Mouse (Mus musculus): Measurements from ENCODE around the gene Rsph10b. TPM values are rescaled to one million over a fixed set of nuclear protein-coding genes. Genes with fewer than 3 reads are reported as not detected.
A peak's percentile ranks its signal among the peaks of the same experiment; 100 is the strongest.
"Not testable (repeated sequence)": the region's sequence is repeated elsewhere in the genome, so short reads cannot be mapped to it uniquely, and the experiment has no call there.

Rsph10b gene
- polyA plus RNA-seq, 1 experiment: 2.0 TPM

GRCm38 (mm10) chr5:143993260-143993659, 60.4 kb downstream of the Rsph10b start:
- no peak for DNase-seq (ENCODE audit: low read depth)

DNA sequence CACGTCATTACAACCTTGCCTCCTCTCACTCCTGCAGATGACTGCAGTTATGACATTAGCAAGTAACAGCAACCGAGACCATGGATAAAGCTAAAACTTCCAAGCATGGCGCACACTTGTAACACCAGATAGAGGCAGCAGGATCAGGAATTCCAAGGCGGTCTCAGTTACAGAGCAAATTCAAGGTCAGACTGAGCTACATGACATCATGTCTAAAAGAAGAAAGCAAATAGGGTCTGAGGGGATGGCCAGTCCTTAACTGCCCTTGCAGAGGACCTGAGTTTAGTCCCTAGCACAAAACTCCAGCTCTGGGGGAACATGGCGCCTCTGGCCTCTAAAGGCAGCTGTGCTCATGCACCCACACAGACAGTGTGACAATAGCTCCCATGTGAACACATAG, 61.0 kb downstream of the Rsph10b start:
- no peak for DNase-seq (ENCODE audit: low read depth)

- DNase-seq (ENCODE audit: low read depth): no peak
Observed at GRCm38 (mm10) chr5:143994632-143995365, 62.0 kb downstream of the Rsph10b start.

- no peak for DNase-seq (ENCODE audit: low read depth)
Observed at GRCm38 (mm10) chr5:143999409-143999808, 66.6 kb downstream of the Rsph10b start.

DNA sequence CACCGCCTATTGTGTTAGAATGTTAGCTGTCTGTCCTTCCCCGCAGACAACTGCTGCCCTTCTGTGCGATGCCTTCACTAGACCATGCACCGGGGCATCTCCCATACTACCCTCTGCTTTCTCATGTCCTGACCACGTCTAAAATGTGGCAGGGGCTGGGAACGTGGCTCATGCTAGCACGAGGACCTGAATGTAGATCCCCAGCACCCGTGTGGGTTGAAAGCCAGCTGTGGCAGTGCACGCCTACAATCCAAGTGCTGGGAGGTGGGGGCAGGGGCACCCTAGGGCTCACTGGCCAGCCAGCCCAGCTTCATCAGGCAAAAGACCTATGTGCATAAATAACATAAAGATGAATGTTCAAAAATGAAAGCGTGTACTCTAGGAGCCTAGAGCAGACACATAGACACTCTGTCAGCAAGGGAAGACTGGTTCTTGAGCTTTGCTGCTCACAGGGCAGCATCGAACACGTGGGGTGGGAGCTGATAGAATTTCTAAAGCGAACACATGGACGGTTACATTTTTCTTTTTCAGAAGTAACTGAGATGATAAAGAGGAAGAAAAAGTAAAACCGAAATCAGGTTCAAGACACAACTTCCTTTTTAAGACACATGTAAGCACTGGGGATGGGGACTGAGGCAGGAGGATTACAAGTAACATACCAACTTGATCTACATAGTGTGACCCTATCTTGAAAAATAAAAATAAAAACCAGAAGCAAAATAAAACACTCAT, 69.8 kb downstream of the Rsph10b start:
- DNase-seq (ENCODE audit: low read depth): no peak

- not testable (repeated sequence) for DNase-seq (ENCODE audit: low read depth)
Observed at GRCm38 (mm10) chr5:144013366-144014134, 80.7 kb downstream of the Rsph10b start.

DNA sequence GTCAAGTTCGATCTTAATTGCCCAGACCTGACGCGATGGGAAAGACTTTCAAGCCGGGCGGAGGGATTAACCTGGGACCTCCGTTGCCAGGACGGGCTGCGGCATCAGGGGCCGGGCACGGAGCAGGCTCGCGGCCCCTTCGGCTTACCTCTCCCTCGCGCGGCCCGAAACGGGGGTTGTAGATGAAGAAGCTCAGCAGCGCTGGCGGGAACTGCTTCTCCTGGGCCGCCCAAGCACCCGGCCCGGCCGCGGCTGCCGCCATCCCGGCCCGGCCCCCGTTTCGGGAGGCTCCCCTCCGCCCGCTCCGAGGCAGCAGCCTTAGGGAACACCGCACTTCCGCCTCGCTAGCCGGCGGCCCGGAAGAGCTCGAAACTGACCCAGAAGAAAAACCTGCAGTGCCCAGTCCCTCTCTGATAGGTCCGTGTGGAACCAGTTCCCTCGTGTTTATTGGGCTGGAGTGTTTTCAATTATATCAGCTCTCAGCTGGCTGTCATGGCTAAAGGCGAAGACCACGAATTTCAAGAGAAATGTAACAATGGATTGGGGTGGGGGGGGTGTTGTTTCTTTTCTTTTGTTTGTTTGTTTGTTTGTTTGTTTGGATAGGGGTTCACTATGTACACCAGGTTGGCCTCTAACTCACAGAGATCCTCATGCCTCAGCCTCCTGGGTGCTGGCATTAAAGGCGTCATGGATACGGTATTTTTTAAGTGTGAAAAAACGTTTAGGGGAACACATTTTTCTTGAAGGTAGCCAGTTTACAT, 81.9 kb downstream of the Rsph10b start, which contains the start of gene Ccz1:
Gene Ccz1 (minus strand): TSS at position 327 of the 761 bp plus-strand sequence.
- peak; percentile 22 for DNase-seq (ENCODE audit: low read depth)

DNA sequence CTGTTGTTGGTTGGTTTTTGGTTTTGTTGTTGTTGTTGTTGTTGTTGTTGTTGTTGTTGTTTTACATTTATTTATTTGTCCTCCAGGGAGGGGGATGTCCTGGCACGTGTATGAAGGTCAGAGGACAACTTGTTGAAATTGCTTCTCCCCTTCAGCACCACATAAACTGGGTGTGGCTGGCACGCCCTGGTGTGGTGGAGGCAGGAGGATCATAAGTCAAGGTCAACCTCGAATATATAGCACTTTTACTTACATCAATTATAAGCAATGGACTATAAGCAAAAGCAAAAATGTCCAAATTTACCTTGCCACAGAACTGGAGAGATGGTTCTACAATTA, 82.4 kb downstream of the Rsph10b start:
- DNase-seq (ENCODE audit: low read depth): no peak

- DNase-seq (ENCODE audit: low read depth): no peak
Observed at GRCm38 (mm10) chr5:144015845-144016244, 83.0 kb downstream of the Rsph10b start.

DNA sequence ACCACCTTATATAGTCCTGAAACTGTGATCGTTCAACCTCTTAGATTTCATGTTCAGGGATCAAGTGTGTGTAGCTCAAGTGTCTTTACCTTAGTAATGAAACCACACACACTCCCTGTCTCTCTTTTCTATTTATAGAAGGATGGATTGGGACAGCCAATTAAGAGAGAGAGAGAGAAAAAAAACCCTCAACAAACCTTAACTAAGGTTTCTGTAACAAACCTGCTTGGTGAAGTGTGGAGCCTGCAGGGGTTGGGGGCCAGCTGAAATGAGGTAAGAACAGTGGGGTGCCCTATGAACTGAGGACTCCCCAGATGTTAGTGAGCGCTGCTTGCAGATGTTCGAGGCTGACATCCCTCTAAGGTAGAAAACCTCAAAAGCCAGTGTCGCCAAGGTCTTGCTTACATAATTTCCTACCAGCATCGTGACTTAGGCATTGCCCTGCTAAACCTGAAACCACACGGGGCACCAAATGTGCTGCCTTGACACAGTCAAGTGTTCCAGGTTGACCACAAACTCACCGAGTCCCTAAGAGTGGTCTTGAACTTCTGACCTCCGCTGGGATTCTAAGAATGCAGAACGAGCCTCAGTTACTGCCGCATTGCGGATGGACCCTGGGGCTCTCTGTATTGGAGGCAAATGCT, 93.9 kb downstream of the Rsph10b start, which contains the start of gene Ocm:
Gene Ocm (minus strand): TSS at position 51 of the 644 bp plus-strand sequence.
- DNase-seq (ENCODE audit: low read depth): no peak

GRCm38 (mm10) chr5:144032491-144032890, 99.7 kb downstream of the Rsph10b start:
- no peak for DNase-seq (ENCODE audit: low read depth)

DNA sequence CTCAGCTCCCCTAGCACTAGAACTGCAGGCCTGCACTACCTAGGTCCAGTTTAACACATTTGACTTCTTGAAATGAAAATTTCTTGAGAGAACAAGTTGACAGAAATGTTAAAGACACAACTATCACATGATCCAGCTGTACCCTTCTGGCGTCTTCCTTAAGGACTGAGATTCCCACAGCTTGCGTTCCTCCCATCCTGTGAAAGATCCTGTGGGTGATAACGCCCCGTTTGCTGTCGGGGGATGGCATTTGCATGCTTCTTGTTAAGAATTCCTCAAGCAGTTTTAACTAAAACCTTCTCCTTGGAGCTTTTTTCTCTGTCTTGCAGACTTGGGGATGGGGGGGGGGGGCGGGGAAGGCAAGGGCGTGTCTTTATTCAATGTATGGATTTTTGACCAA, 101.7 kb downstream of the Rsph10b start:
- no peak for DNase-seq (ENCODE audit: low read depth)

Other genes with a start within 250 kb of the Rsph10b start
- gene Usp42, start 200.8 kb upstream of the Rsph10b start, polyA plus RNA-seq (2012; rRNA removed): 5.6 and 8.6 TPM in 2 replicates
- gene Eif2ak1, start 115.2 kb upstream of the Rsph10b start, polyA plus RNA-seq (2012; rRNA removed): 15.4 and 16.7 TPM in 2 replicates
- 0.89 and 1.3 TPM in 2 replicates for gene Ankrd61, start 35.4 kb upstream of the Rsph10b start, polyA plus RNA-seq (2012; rRNA removed)
- 38.5 and 41.5 TPM in 2 replicates for gene Aimp2, start 23.2 kb upstream of the Rsph10b start, polyA plus RNA-seq (2012; rRNA removed)
- 3.6 and 4.0 TPM in 2 replicates for gene Pms2, start 23.1 kb upstream of the Rsph10b start, polyA plus RNA-seq (2012; rRNA removed)
- 0.24 TPM in 1 of 2 replicates, not detected in the other for gene Gm42421, start 4.9 kb upstream of the Rsph10b start, polyA plus RNA-seq (2012; rRNA removed)
- 18.0 and 18.2 TPM in 2 replicates for gene Ccz1, start 81.8 kb downstream of the Rsph10b start, polyA plus RNA-seq (2012; rRNA removed)
- not detected in 2 replicates for gene Ocm, start 93.6 kb downstream of the Rsph10b start, polyA plus RNA-seq (2012; rRNA removed)
- 11.7 and 13.1 TPM in 2 replicates for gene Lmtk2, start 167.4 kb downstream of the Rsph10b start, polyA plus RNA-seq (2012; rRNA removed)